Mouse (Mus musculus): ENCODE data around the gene 4930447C04Rik.
A peak's percentile ranks its signal among the peaks of the same experiment; 100 is the strongest.

4930447C04Rik gene

GRCm38 (mm10) chr12:72940071-72940821, at the start of gene 4930447C04Rik:
Gene 4930447C04Rik, minus strand, starts transcription at chr12:72940774.
- peak; percentile 56 for DNase-seq (ENCODE audit: low spot score)

GRCm38 (mm10) chr12:72983071-72983857, 42.7 kb upstream of the 4930447C04Rik start:
- no peak for DNase-seq (ENCODE audit: low spot score)

GRCm38 (mm10) chr12:72982616-72983015, 42.0 kb upstream of the 4930447C04Rik start:
- no peak for DNase-seq (ENCODE audit: low spot score)

- no peak for DNase-seq (ENCODE audit: low spot score)
These were observed 38.7 kb upstream of the 4930447C04Rik start for GRCm38 (mm10) chr12:72979236-72979635.

- DNase-seq (ENCODE audit: low spot score): no peak
These were observed 37.3 kb upstream of the 4930447C04Rik start for GRCm38 (mm10) chr12:72977851-72978250.

- peak; percentile 91 for DNase-seq (ENCODE audit: low spot score)
These were observed 36.1 kb upstream of the 4930447C04Rik start for GRCm38 (mm10) chr12:72976718-72977117.

GRCm38 (mm10) chr12:72976172-72976571, 35.6 kb upstream of the 4930447C04Rik start:
- DNase-seq (ENCODE audit: low spot score): peak; percentile 5

GRCm38 (mm10) chr12:72973161-72973560, 32.6 kb upstream of the 4930447C04Rik start:
- DNase-seq (ENCODE audit: low spot score): peak; percentile 88

GRCm38 (mm10) chr12:72970620-72971019, 30.0 kb upstream of the 4930447C04Rik start:
- DNase-seq (ENCODE audit: low spot score): no peak

GRCm38 (mm10) chr12:72967541-72967940, 27.0 kb upstream of the 4930447C04Rik start:
- DNase-seq (ENCODE audit: low spot score): no peak

- DNase-seq (ENCODE audit: low spot score): no peak
These were observed 22.2 kb upstream of the 4930447C04Rik start for GRCm38 (mm10) chr12:72962761-72963160.

GRCm38 (mm10) chr12:72958446-72958845, 17.9 kb upstream of the 4930447C04Rik start:
- DNase-seq (ENCODE audit: low spot score): no peak

GRCm38 (mm10) chr12:72957829-72958424, 17.4 kb upstream of the 4930447C04Rik start:
- no peak for DNase-seq (ENCODE audit: low spot score)

GRCm38 (mm10) chr12:72954906-72955305, 14.3 kb upstream of the 4930447C04Rik start:
- DNase-seq (ENCODE audit: low spot score): no peak

- no peak for DNase-seq (ENCODE audit: low spot score)
These were observed 13.3 kb upstream of the 4930447C04Rik start for GRCm38 (mm10) chr12:72953858-72954257.

GRCm38 (mm10) chr12:72953089-72953488, 12.5 kb upstream of the 4930447C04Rik start:
- DNase-seq (ENCODE audit: low spot score): no peak

GRCm38 (mm10) chr12:72947335-72947734, 6.8 kb upstream of the 4930447C04Rik start:
- peak; percentile 17 for DNase-seq (ENCODE audit: low spot score)

- peak; percentile 30 for DNase-seq (ENCODE audit: low spot score)
These were observed 6.2 kb upstream of the 4930447C04Rik start for GRCm38 (mm10) chr12:72946805-72947204.

GRCm38 (mm10) chr12:72946064-72946395, 5.5 kb upstream of the 4930447C04Rik start:
- DNase-seq (ENCODE audit: low spot score): peak; percentile 56

GRCm38 (mm10) chr12:72945301-72946063, 4.9 kb upstream of the 4930447C04Rik start:
- DNase-seq (ENCODE audit: low spot score): peak; percentile 75

- DNase-seq (ENCODE audit: low spot score): peak; percentile 61
These were observed 4.0 kb upstream of the 4930447C04Rik start for GRCm38 (mm10) chr12:72944411-72945225.
